Mouse (Mus musculus): Measurements from ENCODE around the gene Bbc3.
"Not testable (repeated sequence)": the region's sequence is repeated elsewhere in the genome, so short reads cannot be mapped to it uniquely, and the experiment has no call there.

The Bbc3 gene

DNA sequence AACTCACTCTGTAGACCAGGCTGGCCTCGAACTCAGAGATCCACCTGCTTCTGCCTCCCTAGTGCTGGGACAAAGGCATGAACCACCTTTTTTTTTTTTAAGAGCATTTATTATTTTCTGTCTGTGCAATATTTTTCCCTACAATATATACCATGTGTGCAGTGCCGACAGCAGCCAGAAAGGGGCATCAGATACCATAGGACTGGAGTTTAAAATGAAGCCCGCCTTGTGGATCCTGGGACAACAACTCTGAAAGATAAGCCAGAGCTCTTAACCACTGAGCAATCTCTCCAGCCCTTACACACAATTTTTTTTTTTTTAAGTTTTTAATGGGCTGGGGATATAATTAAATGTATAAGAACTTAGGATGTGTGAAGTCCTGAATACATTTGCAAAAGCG lies 13.8 kb upstream of the Bbc3 start:
- no peak for DNase-seq (ENCODE audit: low spot score)

DNA sequence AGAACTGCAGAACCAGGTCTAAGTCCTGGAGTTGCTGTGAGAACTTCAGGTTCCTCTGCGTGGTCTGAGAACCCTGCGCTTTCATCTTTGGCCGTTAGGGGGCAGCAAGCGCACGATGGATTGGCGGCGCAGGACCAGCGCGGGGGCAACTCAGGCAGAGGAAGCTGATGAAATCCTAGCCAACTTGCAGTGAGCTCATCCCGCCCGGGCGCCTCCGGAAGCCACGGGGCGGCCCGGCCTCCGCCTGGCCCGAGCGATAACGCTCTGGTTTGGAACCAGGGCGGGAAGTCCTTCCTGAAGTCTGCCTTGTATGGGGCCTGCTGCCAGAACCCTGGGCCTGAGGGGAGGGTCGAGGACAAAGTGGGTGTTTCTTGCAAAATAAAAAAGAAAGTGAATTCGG lies 13.4 kb upstream of the Bbc3 start:
- DNase-seq (ENCODE audit: low spot score): peak; percentile 91

DNA sequence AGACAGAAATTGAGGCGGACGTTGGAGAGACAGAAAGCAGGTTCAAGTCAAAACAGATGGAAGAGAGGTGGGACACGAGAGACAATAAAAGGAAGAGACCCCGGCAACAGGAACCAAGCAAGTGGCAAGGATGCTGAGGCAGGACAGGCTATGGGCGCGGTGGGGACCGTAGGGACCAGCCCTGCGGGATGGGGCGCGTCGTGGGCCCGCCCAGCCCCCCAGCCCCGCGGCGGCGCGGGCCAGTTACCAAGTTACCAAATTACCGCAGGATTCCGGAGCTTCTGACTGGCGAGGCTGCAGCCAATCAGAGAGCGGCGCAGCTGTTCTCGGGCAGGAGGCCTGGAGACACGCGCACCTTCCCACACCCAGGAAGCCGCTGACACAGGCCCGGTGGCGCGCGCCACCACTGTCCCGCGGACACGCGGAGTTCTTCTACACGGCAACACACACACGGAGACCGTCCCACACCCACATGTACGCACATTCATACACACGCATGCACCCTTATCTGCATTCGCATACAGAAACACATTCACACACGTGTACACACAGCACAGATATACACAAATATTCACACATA lies 12.8 kb upstream of the Bbc3 start:
- DNase-seq (ENCODE audit: low spot score): peak; percentile 49

DNA sequence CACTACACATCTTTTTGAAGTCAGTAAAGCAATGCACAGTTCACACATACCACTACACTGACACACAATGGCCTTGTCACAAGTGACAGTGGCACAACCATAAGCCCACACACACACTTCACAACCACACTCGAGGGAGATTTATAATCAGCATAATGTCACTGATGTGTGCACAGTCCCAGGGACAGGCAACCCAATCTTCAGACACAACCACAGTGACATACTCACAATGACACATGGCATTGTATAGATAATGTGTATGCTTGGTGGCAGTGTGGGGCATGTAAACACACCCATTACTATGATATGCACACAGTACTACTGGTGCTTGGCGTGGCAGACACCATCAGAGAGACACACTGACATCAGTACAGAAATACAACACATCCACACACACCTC lies 12.0 kb upstream of the Bbc3 start:
- DNase-seq (ENCODE audit: low spot score): no peak

DNA sequence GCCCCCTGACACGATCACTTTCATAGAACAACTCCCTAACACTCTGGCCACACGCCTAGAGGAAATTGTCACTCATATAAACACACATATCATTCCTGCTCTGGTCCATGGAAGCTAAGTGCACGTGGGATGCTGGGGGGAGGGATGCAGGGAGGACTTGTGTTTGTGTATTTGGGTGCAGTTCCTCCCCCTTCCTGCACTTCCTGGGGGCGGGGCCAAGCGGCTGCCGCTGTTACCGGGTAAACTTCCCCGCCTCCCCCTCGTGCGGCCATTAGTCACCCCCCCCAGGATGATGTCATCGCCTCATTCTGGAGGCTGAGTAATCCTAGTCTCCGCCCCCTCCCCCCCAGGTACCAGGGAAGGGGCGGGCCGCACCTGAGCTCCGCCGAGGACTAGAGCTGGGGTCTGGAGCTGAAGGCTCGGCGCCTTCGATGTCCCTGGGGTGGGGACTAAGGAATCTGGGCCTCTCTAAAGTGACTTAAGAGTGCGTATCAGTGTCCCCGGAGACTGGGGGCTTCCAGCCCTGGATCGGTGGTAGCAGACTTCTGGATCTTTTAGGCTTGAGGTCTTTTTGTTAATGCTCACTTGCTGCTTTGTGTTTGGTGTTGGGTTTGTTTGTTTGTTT lies 11.3 kb upstream of the Bbc3 start:
- DNase-seq (ENCODE audit: low spot score): peak; percentile 78

DNA sequence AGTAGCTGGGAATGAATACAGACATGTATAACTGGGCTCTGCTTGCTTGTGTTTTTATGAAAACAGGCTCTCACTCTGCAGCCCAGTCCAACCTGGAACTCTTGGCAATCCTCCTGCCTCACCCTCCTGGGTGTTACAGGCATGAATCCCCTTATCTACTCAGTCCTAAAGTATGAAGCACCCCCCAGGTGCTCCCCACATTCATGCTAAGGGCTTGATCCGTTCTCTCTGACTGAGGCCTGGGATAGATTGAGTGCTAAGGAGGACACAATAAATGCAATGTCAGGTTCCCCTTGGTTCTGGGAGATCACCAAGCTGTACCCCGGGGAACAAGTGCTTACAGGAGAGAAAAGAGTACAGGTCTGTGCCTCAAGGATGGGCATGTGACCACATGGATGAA lies 10.6 kb upstream of the Bbc3 start:
- DNase-seq (ENCODE audit: low spot score): no peak

DNA sequence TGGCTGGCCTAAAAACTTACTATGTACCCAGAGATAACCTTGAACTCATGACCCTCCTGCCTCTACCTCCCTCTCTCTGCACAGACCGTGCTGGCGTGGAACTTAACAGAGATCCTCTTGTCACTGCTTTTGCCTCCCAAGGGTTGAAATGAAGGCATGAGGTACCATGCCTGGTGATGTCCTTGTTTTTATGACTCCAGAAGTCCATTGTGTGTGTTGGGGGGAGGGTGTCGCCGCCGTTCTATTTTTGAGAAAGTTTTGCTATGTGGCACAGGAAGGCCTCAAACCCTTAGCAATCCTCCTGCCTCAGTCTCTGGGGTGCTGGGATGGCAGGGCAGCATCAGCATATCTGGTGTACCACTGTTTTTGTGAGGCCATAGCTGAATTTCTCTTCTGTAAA lies 9.3 kb upstream of the Bbc3 start:
- no peak for DNase-seq (ENCODE audit: low spot score)

DNA sequence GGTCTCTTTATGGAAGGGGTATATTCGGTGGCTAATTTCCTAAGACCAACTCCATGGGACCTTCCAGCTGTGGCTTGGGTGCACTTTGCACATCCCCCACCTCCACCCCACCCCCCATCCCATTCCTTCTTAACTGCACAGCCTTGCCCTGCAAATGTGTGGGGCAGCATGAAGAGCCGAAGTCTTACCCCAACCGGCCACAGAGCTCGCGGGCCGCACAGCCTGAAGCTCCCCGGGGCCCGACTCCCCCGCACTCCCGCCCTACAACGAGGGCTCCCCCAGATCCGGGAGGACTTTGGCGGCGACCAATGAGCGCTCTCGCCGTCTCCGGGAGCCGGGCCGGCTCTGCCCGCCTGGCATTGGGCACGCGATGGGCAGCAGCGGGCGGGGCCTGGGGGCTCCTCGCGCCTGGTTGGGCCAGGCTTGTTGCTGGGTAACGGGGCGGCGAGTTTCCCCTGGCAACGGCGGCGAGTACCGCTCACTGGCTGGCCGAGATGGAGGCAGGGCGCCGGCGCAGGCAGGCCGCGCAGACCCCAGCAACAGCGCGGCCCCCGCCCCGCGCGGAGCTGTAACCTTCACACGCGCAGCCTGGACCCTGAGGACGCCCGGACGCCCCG lies 8.7 kb upstream of the Bbc3 start:
- DNase-seq (ENCODE audit: low spot score): peak; percentile 31

DNA sequence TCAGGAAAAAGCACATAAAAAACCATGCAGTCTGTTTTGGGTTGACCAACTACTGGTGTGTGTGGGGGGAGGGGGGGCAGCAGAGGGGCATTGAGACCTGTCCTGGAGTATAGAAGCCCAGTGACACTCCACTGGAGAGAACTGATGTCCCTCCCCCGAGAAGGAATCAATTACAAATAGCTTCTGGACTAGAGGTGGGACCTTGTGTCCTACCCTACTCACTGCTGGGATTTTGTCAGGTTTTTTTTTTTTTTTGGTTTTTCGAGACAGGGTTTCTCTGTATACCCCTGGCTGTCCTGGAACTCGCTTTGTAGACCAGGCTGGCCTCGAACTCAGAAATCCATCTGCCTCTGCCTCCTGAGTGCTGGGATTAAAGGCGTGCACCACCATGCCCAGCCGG lies 1.1 kb upstream of the Bbc3 start:
- DNase-seq (ENCODE audit: low spot score): not testable (repeated sequence)

DNA sequence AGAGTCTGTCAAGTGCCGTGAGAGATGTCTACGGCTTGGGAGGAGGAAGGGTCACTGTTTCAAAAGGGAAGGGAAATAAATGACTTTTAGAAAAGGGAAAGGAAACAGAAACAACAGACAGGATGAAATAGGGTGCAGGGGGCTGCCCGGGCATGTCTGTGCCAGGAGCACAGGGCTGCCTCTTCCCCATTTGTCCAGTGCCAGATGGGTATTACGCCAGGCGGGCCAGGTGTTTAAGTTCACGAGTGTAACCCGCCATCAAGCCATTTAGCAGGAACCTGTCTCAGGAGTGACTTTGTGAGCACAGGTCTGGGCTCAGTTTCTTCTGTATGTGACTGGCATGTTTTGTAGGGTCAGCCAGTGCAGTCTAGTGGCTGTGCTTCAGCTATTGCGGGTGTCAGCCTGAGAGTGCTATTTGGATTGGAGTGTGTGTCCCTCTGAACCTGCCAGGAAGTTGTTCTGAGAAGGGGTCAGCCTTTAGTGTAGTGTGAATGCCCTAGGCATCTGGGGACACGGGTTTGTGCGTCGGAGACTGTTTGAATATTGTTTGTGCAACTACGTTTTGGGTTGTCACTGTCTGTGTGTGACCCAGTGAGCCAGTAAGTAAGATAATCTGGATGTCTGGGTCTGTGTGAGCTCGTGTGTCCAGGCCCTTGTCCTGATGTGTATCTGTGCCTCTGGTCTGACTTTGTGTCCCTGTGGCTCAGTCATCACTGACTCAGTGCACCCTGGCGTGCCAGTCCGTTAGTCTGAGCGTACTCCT lies 543 bp downstream of the Bbc3 start:
- peak; percentile 51 for DNase-seq (ENCODE audit: low spot score)

DNA sequence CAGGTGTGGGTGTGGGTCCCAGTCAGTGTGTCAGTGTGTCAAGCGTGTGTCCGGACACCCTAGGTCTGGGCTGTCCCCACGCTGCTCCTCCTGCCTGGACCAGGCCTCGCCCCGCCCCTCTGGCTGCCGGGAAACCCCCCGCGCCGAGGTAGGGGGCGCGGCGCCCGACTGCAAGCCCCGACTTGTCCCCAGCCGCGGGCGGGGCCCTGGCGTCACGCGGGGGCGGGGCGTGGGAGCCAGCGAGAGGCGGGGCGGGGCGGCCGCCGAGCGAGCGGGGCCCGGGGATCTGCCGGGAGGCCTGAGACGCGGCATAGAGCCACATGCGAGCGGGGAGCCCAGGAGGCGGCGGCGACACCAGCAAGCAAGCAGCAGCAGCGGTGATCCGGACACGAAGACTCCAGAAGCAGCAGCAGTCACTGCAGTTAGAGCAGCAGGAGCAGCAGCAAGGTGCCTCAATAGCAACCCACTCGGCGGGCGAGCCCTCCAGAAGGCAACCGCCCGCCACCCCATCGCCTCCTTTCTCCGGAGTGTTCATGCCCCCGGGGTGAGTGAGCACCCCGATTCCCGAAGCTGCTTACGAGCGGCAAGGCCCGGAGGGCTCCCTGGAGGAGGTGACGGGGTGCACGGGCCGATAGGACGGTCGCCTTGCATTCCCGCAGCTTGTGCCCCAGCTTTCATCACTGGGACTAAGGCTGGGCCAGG lies 1.3 kb downstream of the Bbc3 start:
- DNase-seq (ENCODE audit: low spot score): peak; percentile 82

DNA sequence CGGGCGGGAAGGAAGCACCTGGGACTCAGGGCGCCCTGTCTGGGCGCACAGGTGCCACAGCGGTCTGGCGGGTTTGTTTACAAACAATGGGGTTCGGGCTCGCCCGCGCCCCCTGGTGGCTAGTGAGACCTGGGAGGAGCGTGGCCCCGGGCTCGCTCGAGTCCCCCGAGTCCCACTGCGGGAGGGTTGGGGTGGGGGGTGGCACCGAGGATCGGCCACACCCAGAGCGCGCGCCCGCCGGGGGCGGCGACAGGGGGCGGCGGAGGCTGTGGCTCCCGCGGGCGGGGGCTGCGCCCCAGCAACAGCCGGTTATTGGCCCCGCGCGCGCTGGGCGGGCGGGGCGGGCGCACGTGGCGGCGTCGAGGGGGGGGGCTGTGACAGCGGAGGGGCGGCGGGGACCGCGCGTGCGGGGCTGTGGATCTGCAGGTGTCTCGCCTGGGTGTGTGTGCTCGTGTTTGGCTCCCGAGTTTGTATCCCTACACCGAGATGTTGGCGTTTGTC lies 1.9 kb downstream of the Bbc3 start:
- DNase-seq (ENCODE audit: low spot score): peak; percentile 87

DNA sequence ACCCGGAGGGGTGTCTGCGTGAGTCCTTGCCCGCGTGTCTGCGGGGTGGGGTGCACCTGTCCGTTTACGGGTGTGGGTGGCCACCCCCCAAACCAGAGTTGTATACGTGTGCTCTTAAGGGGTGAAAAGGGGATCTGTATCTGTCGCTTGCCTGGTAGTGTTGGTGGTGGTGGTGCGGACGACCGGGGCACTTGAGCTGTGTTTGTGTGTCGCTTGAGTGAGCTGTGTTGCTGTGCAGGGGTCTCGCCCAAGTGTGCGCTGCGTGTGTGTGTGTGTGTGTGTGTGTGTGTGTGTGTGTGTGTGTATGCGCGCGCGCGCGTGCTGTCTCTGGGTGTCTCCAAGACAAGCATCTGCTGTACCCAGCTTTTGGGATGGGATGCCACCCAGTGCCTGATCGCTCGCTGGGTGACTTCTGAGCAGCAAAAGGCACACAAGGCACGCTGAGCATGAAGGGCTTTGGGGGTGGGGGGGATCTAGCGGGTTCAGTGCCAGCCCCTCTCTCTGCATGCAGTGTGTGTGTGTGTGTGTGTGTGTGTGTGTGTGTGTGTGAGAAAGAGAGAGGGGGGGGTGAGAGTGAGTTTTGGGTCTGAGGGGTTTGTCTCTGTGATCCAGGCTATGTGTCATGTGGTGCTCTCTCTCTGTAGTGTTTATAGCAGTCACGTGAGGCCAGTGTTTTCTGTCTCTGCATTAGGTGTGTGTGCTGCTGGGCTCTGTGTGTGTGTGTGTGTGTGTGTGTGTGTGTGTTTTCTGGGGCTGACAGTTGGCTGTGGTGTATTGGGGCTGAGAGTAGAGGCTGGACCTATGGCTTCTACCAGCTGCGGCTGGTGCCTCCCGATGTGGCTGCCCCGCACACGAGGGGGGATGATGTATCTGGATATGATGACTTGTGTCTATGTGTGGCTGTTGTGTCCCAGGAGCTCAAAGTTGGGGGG lies 2.6 kb downstream of the Bbc3 start:
- peak; percentile 26 for DNase-seq (ENCODE audit: low spot score)

DNA sequence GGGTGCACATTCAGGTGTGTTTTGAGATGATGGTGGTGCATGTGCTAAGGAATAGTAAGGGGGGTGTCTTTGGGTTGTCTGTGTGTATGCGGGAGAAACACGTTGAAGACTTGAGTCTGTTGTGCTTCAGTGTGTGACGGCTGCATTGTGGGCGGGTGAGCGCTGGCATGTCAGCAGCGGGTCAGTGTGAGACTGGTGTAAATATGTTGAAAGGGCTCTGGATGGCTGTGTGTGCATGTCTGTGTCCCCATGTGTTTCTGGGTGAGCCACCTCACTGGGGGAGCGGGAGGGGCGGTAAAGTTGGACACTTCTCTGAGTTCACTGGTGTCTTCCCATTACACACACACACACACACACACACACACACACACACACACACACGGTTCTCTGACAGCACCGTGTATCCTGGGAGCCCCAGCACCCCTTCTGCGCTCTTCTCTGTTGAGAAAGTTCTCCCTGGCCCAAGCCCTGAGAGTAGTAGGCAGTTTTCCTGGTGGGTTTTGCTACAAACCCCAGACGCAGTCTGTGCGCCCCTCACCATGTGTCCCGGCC lies 3.3 kb downstream of the Bbc3 start:
- no peak for DNase-seq (ENCODE audit: low spot score)

DNA sequence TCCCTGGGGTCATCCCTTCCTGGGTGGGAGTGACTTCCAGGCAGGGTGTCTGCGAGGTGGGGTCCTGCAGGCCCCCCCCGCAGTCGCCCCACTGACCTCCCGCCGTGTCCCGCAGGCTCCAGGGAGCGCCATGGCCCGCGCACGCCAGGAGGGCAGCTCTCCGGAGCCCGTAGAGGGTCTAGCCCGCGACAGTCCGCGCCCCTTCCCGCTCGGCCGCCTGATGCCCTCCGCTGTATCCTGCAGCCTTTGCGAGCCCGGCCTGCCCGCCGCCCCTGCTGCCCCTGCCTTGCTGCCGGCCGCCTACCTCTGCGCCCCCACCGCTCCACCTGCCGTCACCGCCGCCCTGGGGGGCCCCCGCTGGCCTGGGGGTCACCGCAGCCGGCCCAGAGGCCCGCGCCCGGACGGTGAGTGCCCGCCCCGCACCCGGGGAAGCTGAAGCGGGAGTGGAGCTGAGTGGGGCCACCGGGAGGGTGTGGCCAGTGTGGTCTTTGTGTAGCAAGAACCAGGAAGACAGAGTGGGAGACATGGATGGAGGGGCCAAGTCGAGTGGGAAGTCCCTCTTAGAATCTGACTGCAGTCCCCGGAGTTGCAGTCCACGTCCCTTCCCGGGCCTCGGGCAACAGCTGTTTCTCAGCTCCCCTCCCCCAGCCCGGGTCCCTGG lies 3.9 kb downstream of the Bbc3 start:
- peak; percentile 20 for DNase-seq (ENCODE audit: low spot score)

DNA sequence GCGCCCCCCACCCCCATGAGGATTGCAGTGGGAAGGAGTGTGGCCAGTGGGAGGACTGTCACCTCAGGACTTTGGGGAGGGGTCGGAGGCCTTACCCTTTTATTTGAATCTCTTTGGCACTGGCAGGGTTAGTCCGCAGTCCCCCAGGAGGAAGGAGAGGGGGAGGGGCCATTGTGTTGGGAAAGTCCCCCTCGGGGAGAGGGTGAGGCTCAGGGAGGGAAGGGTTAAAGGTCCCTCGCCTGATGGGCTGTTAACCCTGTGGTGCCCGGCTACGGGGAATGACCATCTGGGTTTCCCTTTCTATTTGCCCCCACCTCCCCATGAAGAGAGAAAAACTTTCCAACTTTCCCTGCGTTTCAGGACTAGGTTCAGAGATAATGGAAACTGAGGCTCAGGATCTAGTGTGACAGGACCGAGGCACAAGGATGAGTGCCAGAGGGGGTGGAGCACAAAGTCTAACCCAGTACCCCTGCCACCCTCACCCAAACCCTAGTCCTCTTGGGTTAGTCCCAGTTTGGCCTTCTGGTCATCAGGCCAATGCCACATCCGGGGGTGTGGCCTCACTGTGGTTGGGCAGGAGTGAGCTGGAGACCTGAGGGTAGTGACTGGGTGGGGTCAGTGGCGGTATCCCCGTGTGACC lies 4.6 kb downstream of the Bbc3 start:
- peak; percentile 35 for DNase-seq (ENCODE audit: low spot score)

DNA sequence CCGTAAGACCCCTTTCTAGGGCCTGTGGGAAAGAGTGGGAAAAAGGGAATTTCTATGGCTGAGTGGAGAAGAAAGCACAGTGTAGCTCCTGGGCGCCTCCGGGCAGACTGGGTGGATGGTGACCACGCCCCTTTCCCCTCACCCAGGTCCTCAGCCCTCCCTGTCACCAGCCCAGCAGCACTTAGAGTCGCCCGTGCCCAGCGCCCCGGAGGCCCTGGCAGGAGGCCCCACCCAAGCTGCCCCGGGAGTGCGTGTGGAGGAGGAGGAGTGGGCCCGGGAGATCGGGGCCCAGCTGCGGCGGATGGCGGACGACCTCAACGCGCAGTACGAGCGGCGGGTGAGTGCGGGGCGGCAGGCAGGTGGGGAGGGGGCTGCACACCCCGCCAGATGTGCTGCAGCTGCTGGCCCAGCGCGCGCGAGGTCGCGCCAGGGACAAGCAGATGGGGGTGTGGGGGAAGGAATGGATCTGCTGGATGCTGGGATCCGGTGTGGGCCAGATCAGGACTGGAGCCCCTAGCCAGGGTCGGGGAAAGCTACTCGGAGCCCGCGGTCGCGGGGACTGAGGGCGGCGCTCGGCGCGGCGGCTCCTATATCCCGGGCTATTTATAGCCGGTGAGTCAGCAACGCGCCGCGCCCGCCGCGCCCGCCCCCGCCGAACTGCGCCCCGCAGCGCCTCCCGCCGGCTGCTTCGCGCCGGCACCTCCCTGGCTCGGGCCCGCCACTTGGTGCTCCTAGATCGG lies 5.5 kb downstream of the Bbc3 start:
- peak; percentile 73 for DNase-seq (ENCODE audit: low spot score)

DNA sequence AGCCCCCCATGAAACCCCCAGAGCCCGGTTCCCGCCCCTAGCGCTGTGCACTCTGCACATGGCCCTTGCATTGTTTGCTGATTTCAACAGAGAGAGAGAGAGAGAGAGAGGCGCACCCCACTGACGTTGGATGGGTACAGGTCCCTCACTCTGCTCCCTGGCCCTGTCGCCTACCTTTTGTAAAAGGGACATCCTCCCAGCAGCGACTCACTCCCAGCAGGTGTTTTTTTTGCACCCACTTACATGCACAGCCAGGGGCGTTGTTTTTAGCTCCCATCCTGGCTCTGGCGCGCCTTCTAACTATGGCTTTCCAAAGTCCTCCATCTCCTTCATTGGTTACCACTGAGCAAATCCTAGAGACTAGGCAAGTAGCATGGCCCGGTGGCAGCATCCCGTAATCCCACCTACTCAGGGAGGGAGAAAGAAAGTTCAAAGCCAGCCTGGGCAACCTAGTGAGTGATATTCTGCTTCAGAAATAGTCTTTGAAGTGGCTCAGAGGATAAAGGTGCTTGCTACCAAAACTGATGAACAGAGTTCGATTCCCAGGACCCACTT lies 6.1 kb downstream of the Bbc3 start:
- no peak for DNase-seq (ENCODE audit: low spot score)

All from spleen, adult 12 weeks (tissue).